Mouse (Mus musculus): Measurements from ENCODE around the gene Tcp11. TPM values are rescaled to one million over a fixed set of nuclear protein-coding genes. Genes with fewer than 3 reads are reported as not detected.
A peak's percentile ranks its signal among the peaks of the same experiment; 100 is the strongest.

Gene Tcp11
- polyA plus RNA-seq, 1 experiment from 2014 or later, result 0.67 TPM

DNA sequence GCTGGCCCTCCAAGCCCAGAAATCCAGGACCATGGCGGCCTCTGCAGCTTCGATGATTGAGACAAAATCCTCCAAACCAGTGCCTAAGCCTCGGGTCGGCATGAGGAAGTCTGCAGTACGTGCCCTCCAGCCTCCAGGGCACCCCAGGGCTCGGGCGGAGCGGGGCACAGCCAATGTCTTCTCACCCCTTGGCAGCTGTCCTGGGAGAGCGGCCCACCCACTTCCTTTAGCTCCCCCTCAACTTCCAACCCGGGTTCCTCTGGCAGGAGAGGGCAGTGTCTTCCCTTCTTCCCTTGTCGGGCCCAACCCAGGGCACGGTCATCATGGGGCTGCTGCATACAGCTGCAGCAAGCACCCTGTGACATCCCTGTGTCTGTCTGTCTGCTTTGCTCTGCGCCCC is 22.1 kb downstream of the Tcp11 start:
- H3K27me3 ChIP-seq (ENCODE audit: insufficient read depth, poor library complexity, severe bottlenecking), result no peaks in the 10 kb centered on the region
- no peaks in the 10 kb centered on the region for H3K9me3 ChIP-seq
- H3K4me1 ChIP-seq, result 0 out of 2 replicates have a peak, but pooled peaks cover 10% of the 10 kb centered on the region
- 87% methylated on average over 13 of the region's 13 CpGs for WGBS
- DNase-seq (ENCODE audit: low spot score), result no peak
- no peak overlapping the region for H3K4me3 ChIP-seq
- peaks cover 62% of the 10 kb centered on the region for H3K36me3 ChIP-seq
- H3K27ac ChIP-seq, result no peak overlapping the region

DNA sequence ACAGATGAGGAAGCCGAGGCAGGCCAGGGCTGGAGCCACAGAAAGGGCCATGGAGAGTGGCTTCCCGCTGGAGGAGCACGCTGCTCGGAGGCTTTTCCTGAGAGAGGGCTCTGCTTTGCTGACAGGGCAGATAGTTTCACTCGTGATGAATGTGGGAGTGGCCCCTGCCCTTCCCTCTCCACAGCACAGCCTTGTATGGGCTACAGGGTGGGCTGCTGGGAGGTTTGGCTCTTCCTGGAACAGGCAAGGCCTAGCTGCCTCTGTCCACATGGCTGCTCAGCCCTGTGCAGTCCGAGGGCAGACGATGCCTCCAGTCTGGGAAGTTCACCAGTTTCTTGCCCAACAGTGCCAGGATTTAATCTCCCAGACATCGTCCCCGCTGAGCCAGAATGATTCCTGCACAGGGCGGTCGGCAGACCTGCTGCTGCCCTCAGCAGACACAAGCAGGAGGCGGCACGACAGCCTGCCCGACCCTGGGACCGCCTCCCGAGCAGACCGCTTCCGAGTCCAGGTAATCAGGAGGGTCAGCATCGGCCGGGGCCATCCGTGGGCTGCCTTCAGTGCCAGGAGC is 28.1 kb downstream of the Tcp11 start:
- Histone ChIP-seq H3K36me3 (peaks cover 55% of the 10 kb centered on the region), H3K4me3 (no peak overlapping the region), H3K9me3 (no peaks in the 10 kb centered on the region), H3K27me3 (ENCODE audit: insufficient read depth, poor library complexity, severe bottlenecking) (no peaks in the 10 kb centered on the region), H3K4me1 (peaks cover 8% of the 10 kb centered on the region), H3K27ac (peak overlapping the region; percentile 33)
- no peak for DNase-seq (ENCODE audit: low spot score)
- WGBS, result 75% methylated on average over 21 of the region's 21 CpGs

DNA sequence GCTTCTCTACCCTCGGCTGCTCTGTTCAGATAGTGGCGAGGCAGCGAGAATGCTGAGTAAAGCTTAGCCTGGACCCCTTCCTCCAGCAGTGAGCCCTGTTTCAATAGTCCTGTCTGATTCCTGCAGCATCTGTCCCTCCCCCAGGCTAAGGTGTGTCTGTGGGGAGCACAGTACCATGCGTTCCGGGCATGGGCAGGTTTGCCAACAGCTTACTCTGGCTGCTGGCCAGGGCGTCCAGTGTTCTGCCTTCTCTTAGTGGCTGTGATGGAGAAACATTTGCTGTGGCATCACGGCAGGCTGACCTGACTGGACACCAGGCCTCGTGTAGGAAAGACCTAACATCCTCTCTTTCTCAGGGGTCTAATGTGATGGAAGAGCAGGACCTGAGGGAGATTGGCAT is 30.2 kb downstream of the Tcp11 start:
- DNase-seq (ENCODE audit: low spot score), result no peak
- 89% methylated on average over 8 of the region's 8 CpGs for WGBS
- Histone ChIP-seq H3K9me3 (no peaks in the 10 kb centered on the region), H3K27ac (no peak overlapping the region), H3K36me3 (peaks cover 58% of the 10 kb centered on the region), H3K4me1 (peaks cover 8% of the 10 kb centered on the region), H3K27me3 (ENCODE audit: insufficient read depth, poor library complexity, severe bottlenecking) (no peaks in the 10 kb centered on the region), H3K4me3 (no peak overlapping the region)

DNA sequence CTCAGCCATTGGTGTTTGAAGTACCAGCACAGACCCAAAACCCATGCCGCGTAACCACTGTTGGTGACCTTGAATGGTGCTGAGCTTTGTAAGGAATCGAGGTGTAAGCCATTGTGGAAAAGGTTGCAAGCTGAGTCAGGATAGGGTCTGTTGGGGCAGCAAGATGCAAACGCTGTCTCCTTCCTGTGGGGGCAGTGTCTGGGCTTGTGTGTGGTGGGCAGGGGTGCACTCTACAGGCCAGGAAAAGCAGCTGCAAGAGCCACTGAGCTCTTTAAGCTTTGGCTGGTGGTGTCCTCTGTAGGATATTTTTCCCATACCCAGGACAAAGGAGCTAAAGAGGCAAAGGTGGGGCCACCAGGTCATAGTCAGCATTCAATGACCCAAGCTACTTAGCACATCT is 32.0 kb downstream of the Tcp11 start:
- H3K4me1 ChIP-seq, result peaks cover 8% of the 10 kb centered on the region
- 43% methylated on average over 4 of the region's 4 CpGs for WGBS
- H3K27me3 ChIP-seq (ENCODE audit: insufficient read depth, poor library complexity, severe bottlenecking), result no peaks in the 10 kb centered on the region
- H3K9me3 ChIP-seq, result no peaks in the 10 kb centered on the region
- H3K36me3 ChIP-seq, result peaks cover 45% of the 10 kb centered on the region
- DNase-seq (ENCODE audit: low spot score), result peak; percentile 86
- 0 out of 2 replicates have a peak overlapping the region, but pooled peaks have one; percentile 19 for H3K27ac ChIP-seq
- H3K4me3 ChIP-seq, result no peak overlapping the region

DNA sequence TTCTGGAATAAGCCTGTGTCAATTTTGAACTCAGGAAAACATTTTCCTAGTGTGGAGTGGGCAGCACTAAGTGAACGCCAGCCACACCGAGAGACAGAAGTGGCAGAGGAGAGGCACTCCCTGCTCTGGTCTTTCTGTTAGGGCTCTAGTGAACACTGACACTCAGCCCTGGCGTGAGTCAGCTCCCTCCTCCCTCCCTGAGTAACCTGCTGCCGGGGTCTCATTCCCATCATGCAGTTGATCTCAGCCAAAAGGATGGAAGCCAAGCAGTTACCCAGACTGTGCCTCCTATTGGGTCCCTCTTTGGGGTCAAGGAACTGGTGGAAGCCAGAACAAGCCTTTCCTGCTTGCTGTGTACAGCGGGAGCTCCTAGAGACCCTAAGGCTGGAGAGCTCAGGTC is 32.9 kb downstream of the Tcp11 start:
- DNase-seq (ENCODE audit: low spot score), result no peak
- Histone ChIP-seq H3K4me1 (peaks cover 12% of the 10 kb centered on the region), H3K27ac (0 out of 2 replicates have a peak overlapping the region, but pooled peaks have one; percentile 19), H3K4me3 (no peak overlapping the region), H3K36me3 (peaks cover 42% of the 10 kb centered on the region), H3K27me3 (ENCODE audit: insufficient read depth, poor library complexity, severe bottlenecking) (no peaks in the 10 kb centered on the region), H3K9me3 (no peaks in the 10 kb centered on the region)
- WGBS, result 79% methylated on average over 5 of the region's 5 CpGs

DNA sequence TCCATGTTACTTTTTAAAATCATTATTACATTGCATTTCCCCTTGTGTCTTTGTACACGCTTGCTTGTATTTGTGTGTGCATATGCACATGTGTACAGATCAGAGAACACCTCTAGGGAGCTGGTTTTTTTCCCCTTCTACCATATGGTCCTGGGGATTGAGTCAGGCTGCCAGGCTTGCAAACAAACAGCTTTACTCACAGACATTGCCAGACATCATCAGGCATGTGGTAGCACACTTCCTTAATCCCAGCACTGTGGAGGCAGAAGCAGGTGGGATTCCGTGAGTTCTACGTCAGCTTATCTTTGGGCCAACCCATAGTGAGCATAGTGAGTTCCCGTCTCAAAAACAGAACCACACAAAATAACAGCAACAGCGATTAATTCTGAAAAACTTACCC is 33.4 kb downstream of the Tcp11 start:
- WGBS, result 87% methylated on average over 5 of the region's 5 CpGs
- Histone ChIP-seq H3K4me1 (peaks cover 12% of the 10 kb centered on the region), H3K4me3 (no peak overlapping the region), H3K27ac (no peak overlapping the region), H3K36me3 (peaks cover 41% of the 10 kb centered on the region), H3K9me3 (no peaks in the 10 kb centered on the region), H3K27me3 (ENCODE audit: insufficient read depth, poor library complexity, severe bottlenecking) (no peaks in the 10 kb centered on the region)
- no peak for DNase-seq (ENCODE audit: low spot score)

DNA sequence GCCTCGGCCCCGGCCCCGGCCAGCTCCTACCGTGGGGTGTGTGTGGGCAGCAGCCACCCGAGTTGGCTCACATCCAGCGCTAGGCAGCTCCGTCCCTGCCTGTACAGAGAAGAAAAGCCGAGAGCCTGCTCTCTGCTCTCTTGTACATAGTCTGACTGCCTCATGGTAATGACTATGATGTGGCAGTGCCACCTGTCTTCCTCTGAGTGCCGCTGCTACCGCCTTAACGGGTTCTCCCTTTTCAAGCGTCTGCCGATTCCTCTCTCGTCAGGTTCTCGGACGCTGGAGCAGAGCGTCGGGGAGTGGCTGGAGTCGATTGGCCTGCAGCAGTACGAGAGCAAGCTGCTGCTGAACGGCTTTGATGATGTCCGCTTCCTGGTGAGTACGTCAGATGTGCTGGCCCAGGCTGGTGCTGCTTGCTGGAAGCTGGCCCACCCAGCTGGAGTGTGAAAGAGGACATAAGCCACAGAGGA is 38.1 kb downstream of the Tcp11 start:
- peaks cover 4% of the 10 kb centered on the region; the same call in 1 of the 2 replicates for H3K27me3 ChIP-seq (ENCODE audit: insufficient read depth, poor library complexity, severe bottlenecking)
- H3K36me3 ChIP-seq, result peaks cover 50% of the 10 kb centered on the region
- H3K4me3 ChIP-seq, result 0 out of 2 replicates have a peak overlapping the region, but pooled peaks have one; percentile 3
- peak overlapping the region; percentile 50 for H3K27ac ChIP-seq
- DNase-seq (ENCODE audit: low spot score), result no peak
- no peaks in the 10 kb centered on the region for H3K9me3 ChIP-seq
- H3K4me1 ChIP-seq, result peaks cover 52% of the 10 kb centered on the region
- 72% methylated on average over 23 of the region's 23 CpGs for WGBS

DNA sequence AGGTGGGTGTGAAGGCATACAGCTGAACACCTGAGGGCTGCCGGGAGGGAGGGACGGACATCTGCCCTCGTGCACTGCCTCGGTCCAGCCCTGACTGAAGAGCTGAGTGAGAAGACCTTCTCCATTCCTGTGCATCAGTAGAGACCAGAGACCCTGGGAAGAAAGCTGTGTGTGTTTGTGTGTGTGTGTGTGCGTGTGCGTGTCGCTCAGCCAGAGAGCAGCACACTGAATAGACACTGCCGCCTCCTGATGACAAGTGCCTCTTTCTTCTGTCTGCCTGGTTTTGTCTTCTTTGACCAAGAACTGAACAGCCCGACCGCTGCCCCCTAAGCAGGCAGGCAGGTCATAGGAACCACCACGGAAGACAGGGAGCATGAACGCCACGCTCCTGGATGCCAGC is 39.1 kb downstream of the Tcp11 start:
- peaks cover 4% of the 10 kb centered on the region; the same call in 1 of the 2 replicates for H3K27me3 ChIP-seq (ENCODE audit: insufficient read depth, poor library complexity, severe bottlenecking)
- H3K36me3 ChIP-seq, result peaks cover 47% of the 10 kb centered on the region
- 86% methylated on average over 13 of the region's 13 CpGs for WGBS
- DNase-seq (ENCODE audit: low spot score), result no peak
- no peak overlapping the region; the same call in 1 of the 2 replicates for H3K4me3 ChIP-seq
- peaks cover 60% of the 10 kb centered on the region for H3K4me1 ChIP-seq
- H3K27ac ChIP-seq, result no peak overlapping the region
- no peaks in the 10 kb centered on the region for H3K9me3 ChIP-seq

DNA sequence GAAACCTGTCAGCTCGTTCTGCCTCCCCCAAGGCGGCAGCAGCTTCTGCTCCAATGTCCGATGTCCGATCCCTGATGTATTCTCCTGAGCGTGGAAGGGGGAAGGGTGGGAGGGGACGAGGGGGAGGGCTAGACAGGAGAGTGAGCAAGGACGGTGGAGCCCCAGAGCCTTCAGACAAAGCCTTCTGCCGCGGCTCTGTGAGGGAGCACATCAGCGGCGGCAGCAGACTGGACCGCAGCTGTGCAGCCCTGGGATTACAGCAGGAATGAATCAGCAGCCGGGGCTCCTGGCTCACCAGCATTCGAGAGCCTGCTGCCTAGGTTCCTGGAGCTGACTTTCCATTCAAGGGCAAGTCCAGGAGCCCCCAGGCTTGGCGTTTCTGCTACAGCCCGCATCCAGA is 39.8 kb downstream of the Tcp11 start:
- Histone ChIP-seq H3K27ac (peak overlapping the region; percentile 66), H3K4me1 (peaks cover 65% of the 10 kb centered on the region), H3K36me3 (peaks cover 40% of the 10 kb centered on the region), H3K27me3 (ENCODE audit: insufficient read depth, poor library complexity, severe bottlenecking) (peaks cover 4% of the 10 kb centered on the region; the same call in 1 of the 2 replicates), H3K9me3 (no peaks in the 10 kb centered on the region), H3K4me3 (peak overlapping the region; percentile 27; the same call in 1 of the 2 replicates)
- WGBS, result 43% methylated on average over 16 of the region's 16 CpGs
- no peak for DNase-seq (ENCODE audit: low spot score)

DNA sequence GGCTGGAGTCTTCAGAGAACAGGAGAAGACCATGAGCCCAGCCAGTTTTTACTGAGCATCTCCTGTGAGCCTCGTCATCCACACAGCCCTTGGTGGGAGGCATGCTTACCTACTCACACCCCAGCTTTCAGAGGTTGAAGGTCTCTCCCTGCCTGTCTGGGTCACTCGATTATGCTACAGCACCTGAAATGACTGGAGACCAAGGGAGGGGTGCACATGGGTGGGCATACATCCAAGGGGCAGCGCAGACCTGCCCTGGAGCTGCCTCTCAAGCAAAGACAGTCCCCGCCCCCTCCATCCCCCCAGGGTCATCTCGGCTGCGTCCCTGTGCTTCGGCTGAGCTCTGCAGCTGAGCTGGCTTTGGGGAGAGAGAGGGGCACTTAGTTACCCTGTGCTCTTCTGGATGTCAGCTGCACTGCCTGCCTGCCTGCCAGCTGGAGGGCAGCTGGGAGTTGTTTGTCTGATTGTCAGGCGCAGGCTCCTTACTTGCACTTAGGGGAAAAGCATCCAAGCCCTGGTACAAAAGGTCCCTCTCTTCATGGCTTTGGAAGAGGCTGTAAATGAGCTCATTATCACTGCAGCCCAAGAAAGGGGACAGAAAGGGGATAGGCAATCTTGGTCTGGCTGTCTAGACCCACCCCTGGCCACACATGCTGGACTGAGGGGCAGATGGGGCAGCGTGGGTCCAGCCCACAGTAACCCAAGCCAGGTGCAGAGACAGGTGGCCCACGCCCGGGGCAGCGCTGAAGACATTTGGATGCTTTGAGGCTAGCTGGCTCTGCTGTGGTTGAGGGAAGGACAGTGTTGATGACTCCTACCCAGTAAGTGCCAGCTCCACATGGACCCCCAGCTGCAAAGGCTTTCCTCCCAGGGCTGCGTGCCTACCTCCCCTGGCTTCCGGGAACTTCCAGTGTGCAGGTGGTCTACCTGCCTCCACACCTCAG is 43.4 kb downstream of the Tcp11 start:
- peaks cover 89% of the 10 kb centered on the region for H3K4me1 ChIP-seq
- H3K9me3 ChIP-seq, result no peaks in the 10 kb centered on the region
- WGBS, result 72% methylated on average over 14 of the region's 14 CpGs
- peaks cover 27% of the 10 kb centered on the region for H3K36me3 ChIP-seq
- peak overlapping the region; percentile 52; the same call in 1 of the 2 replicates for H3K27ac ChIP-seq
- peaks cover 4% of the 10 kb centered on the region; the same call in 1 of the 2 replicates for H3K27me3 ChIP-seq (ENCODE audit: insufficient read depth, poor library complexity, severe bottlenecking)
- H3K4me3 ChIP-seq, result no peak overlapping the region
- no peak for DNase-seq (ENCODE audit: low spot score)

DNA sequence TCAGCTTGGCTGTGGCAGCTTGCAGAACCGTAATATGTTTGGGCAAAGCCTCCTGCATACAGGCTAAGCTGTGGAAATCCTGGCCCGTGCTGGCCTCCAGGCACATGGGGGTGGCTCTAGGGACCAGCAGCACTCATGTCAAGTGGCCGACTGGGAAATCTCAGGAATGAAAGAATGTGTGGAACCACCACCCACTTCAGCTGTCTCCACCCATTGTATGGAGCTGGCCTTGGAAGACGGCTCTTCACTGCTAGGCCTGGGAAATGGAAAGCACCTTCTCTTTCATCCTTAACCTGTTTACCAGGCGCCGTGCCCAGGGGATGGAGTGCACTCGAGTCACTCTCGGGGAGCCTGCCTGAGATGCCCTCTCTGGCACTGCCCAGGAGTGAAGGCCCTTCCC is 45.5 kb downstream of the Tcp11 start:
- no peaks in the 10 kb centered on the region for H3K27me3 ChIP-seq (ENCODE audit: insufficient read depth, poor library complexity, severe bottlenecking)
- peaks cover 13% of the 10 kb centered on the region; the same call in 1 of the 2 replicates for H3K36me3 ChIP-seq
- 42% methylated on average over 8 of the region's 8 CpGs for WGBS
- H3K4me3 ChIP-seq, result no peak overlapping the region
- H3K27ac ChIP-seq, result peak overlapping the region; percentile 72
- peaks cover 85% of the 10 kb centered on the region for H3K4me1 ChIP-seq
- H3K9me3 ChIP-seq, result no peaks in the 10 kb centered on the region
- no peak for DNase-seq (ENCODE audit: low spot score)

DNA sequence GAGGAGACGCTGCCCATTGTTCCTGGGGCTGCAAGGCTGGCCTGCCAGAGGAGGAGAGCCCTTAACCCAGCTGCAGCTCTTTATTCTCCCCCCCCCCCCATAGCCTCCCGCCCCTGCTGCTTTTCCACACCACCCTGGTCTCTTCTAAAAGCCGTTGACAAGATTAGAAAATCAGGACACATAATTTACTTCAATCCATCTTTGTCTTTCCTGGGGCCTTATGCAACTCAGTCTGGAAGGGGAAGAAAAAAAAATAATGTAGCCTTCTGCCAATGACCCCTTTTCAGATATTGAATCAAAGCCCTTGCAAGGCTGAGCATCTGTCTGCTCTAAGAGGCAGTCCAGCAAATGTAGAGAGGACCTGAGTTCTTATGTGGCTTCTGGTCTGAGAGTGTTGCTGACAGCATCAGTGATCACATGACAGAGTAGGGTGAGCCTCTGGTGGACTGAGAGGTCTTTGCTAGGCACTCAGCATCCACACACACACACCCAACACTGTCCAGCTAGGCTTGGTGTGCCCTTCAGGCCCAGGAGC is 47.3 kb downstream of the Tcp11 start:
- DNase-seq (ENCODE audit: low spot score), result no peak
- Histone ChIP-seq H3K36me3 (no peaks in the 10 kb centered on the region), H3K9me3 (no peaks in the 10 kb centered on the region), H3K4me3 (no peak overlapping the region), H3K4me1 (peaks cover 82% of the 10 kb centered on the region), H3K27me3 (ENCODE audit: insufficient read depth, poor library complexity, severe bottlenecking) (no peaks in the 10 kb centered on the region), H3K27ac (peak overlapping the region; percentile 72)
- 41% methylated on average over 3 of the region's 3 CpGs for WGBS

DNA sequence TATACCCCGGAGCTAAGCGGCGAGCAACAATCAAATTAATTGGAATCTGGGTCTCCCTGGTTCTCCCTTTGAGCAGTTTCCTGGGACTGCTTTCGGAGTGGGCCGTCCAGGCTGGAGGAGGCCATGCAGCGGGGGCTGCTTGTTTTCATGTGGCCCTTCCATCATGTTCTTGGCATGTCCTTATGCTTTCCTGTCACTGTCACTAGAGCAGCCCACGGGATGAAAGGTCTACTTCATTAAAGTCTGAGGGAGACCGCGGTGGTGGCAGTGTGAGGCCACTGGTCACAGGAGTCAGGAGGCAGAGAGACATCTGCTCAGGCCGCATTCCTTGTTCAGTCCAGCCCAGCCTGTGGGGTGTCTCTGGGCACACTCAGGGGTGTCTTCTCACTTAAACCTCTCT is 48.2 kb downstream of the Tcp11 start:
- no peaks in the 10 kb centered on the region for H3K27me3 ChIP-seq (ENCODE audit: insufficient read depth, poor library complexity, severe bottlenecking)
- WGBS, result 80% methylated on average over 10 of the region's 10 CpGs
- peaks cover 77% of the 10 kb centered on the region for H3K4me1 ChIP-seq
- H3K4me3 ChIP-seq, result no peak overlapping the region
- no peak for DNase-seq (ENCODE audit: low spot score)
- H3K9me3 ChIP-seq, result no peaks in the 10 kb centered on the region
- H3K27ac ChIP-seq, result peak overlapping the region; percentile 72; the same call in 1 of the 2 replicates
- H3K36me3 ChIP-seq, result no peaks in the 10 kb centered on the region
